Mouse (Mus musculus) adrenal gland, adult 2 months (tissue): ENCODE measurements around the gene Rdh16f1. TPM values are rescaled to one million over a fixed set of nuclear protein-coding genes. Genes with fewer than 3 reads are reported as not detected.
"Not testable (repeated sequence)": the region's sequence is repeated elsewhere in the genome, so short reads cannot be mapped to it uniquely, and the experiment has no call there.

Experiments
- DNase-seq: peaks from one replicate; pipeline ENCODE4 v3.0.0; 2021
- polyA plus RNA-seq: library from polyadenylated mRNA; depleted of rRNA; stranded (reverse); fragments of >200 nt; gene quantifications from 2 replicates; pipeline ENCODE4 v1.2.3, GENCODE M21; 2012
- total RNA-seq, 2 experiments: library from RNA; stranded (reverse); gene quantifications; 2 replicates each; pipeline ENCODE4 v1.2.3; 2021

The Rdh16f1 gene
- total and polyA plus RNA-seq, 3 experiments: 1.1 to 2.9 (median 1.5) TPM

GRCm38 (mm10) chr10:127748847-127749612 is 10.6 kb upstream of the Rdh16f1 start:
- DNase-seq: peak; percentile 87

- DNase-seq: no peak
These were observed 9.3 kb upstream of the Rdh16f1 start for GRCm38 (mm10) chr10:127750136-127750777.

GRCm38 (mm10) chr10:127751548-127751947 is 8.0 kb upstream of the Rdh16f1 start, which contains the start of gene Gpr182:
Gpr182 (minus strand) TSS chr10:127751732.
- peak; percentile 60 for DNase-seq

- peak; percentile 73 for DNase-seq
These were observed 4.9 kb upstream of the Rdh16f1 start for GRCm38 (mm10) chr10:127754566-127755166.

GRCm38 (mm10) chr10:127755246-127755645 is 4.3 kb upstream of the Rdh16f1 start:
- DNase-seq: peak; percentile 22

GRCm38 (mm10) chr10:127755770-127756468 is 3.7 kb upstream of the Rdh16f1 start:
- peak; percentile 23 for DNase-seq

GRCm38 (mm10) chr10:127762926-127763325 is 3.3 kb downstream of the Rdh16f1 start:
- not testable (repeated sequence) for DNase-seq

GRCm38 (mm10) chr10:127763914-127764680 is 4.5 kb downstream of the Rdh16f1 start:
- DNase-seq: peak; percentile 7

- DNase-seq: no peak
These were observed 7.0 kb downstream of the Rdh16f1 start for GRCm38 (mm10) chr10:127766564-127766963.

- DNase-seq: no peak
These were observed 16.4 kb downstream of the Rdh16f1 start, which contains the start of gene Rdh9 for GRCm38 (mm10) chr10:127776011-127776410. Rdh9 (plus strand) TSS chr10:127776386.

- DNase-seq: not testable (repeated sequence)
These were observed 22.7 kb downstream of the Rdh16f1 start for GRCm38 (mm10) chr10:127782321-127782720.

- DNase-seq: not testable (repeated sequence)
These were observed 25.8 kb downstream of the Rdh16f1 start for GRCm38 (mm10) chr10:127785411-127785810.

- DNase-seq: no peak
These were observed 39.7 kb downstream of the Rdh16f1 start for GRCm38 (mm10) chr10:127799295-127799694.

GRCm38 (mm10) chr10:127800891-127801290 is 41.3 kb downstream of the Rdh16f1 start, which contains the start of gene Rdh16:
Rdh16 (plus strand) TSS chr10:127801152.
- no peak for DNase-seq

- no peak for DNase-seq
These were observed 42.0 kb downstream of the Rdh16f1 start for GRCm38 (mm10) chr10:127801612-127802011.

GRCm38 (mm10) chr10:127802236-127802635 is 42.6 kb downstream of the Rdh16f1 start:
- DNase-seq: no peak

GRCm38 (mm10) chr10:127804416-127804815 is 44.8 kb downstream of the Rdh16f1 start:
- DNase-seq: no peak

- no peak for DNase-seq
These were observed 56.3 kb downstream of the Rdh16f1 start for GRCm38 (mm10) chr10:127815888-127816287.

GRCm38 (mm10) chr10:127817268-127817910 is 57.8 kb downstream of the Rdh16f1 start:
- not testable (repeated sequence) for DNase-seq

- DNase-seq: not testable (repeated sequence)
These were observed 62.2 kb downstream of the Rdh16f1 start for GRCm38 (mm10) chr10:127821806-127822205.

GRCm38 (mm10) chr10:127825386-127825785 is 65.8 kb downstream of the Rdh16f1 start:
- peak; percentile 15 for DNase-seq
